Mouse (Mus musculus): ENCODE results near the gene Sh3gl3. TPM values are rescaled to one million over a fixed set of nuclear protein-coding genes. Genes with fewer than 3 reads are reported as not detected.

Sh3gl3 gene
- polyA plus RNA-seq, 1 experiment from 2014 or later: 25.7 TPM

DNA sequence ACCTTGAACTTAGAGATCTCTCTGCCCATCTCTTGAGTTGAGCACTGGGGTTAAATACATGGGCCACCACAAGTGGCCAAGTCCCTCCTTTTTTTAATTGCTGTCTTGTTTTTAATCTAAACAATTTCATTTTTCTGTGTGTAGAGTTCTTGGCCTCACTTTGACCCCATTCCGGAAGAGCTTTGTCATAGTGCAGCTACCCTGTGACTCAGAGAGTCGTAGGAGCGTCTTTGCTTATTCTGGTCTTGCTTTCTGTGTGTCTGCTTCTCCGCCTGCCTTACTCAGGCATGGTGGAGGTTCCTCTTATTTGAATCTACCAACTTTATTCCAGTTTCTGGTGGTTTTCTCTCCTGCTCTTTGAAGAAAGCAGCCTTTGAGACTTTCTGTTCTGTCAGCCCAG is 18.9 kb downstream of the Sh3gl3 start:
- Histone ChIP-seq H3K27ac (no peak overlapping the region), H3K27me3 (no peaks in the 10 kb centered on the region), H3K36me3 (no peaks in the 10 kb centered on the region), H3K9ac (replicated peaks) (no peak overlapping the region), H3K4me3 (replicated peaks) (no peak overlapping the region), H3K4me1 (replicated peaks) (no peaks in the 10 kb centered on the region), H3K4me2 (no peak overlapping the region), H3K9me3 (no peaks in the 10 kb centered on the region)
- no peak for ATAC-seq (ENCODE audit: insufficient number of reproducible peaks, insufficient read depth, low FRiP score, low TSS enrichment, low read depth)
- 84% methylated on average over 4 of the region's 4 CpGs for WGBS

DNA sequence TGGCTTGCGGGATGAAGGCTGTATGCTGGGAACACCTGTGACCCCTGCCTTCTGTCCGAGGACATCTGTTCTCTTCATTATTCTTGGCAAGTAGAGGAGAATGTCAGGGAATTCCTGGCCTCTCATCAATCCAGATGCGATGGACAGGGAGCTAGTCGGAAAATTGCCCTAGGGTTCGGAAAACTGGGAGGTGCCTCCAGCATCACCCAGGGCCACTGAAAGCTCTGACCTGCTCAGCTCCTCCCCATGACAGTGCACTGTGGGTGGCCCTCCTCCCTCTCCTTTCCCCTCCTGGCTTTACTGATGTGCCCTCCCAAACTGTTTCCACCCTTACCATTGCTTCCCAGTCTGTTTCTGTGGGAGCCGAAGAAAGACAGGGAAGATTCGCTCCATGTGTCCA is 29.5 kb downstream of the Sh3gl3 start:
- no peak overlapping the region for H3K4me2 ChIP-seq
- 46% methylated on average over 7 of the region's 7 CpGs for WGBS
- no peak for ATAC-seq (ENCODE audit: insufficient number of reproducible peaks, insufficient read depth, low FRiP score, low TSS enrichment, low read depth)
- H3K9me3 ChIP-seq: no peaks in the 10 kb centered on the region
- H3K36me3 ChIP-seq: no peaks in the 10 kb centered on the region
- no peak overlapping the region for H3K4me3 ChIP-seq (replicated peaks)
- no peak overlapping the region for H3K27ac ChIP-seq
- H3K9ac ChIP-seq (replicated peaks): no peak overlapping the region
- peaks cover 17% of the 10 kb centered on the region for H3K4me1 ChIP-seq (replicated peaks)
- H3K27me3 ChIP-seq: no peaks in the 10 kb centered on the region

DNA sequence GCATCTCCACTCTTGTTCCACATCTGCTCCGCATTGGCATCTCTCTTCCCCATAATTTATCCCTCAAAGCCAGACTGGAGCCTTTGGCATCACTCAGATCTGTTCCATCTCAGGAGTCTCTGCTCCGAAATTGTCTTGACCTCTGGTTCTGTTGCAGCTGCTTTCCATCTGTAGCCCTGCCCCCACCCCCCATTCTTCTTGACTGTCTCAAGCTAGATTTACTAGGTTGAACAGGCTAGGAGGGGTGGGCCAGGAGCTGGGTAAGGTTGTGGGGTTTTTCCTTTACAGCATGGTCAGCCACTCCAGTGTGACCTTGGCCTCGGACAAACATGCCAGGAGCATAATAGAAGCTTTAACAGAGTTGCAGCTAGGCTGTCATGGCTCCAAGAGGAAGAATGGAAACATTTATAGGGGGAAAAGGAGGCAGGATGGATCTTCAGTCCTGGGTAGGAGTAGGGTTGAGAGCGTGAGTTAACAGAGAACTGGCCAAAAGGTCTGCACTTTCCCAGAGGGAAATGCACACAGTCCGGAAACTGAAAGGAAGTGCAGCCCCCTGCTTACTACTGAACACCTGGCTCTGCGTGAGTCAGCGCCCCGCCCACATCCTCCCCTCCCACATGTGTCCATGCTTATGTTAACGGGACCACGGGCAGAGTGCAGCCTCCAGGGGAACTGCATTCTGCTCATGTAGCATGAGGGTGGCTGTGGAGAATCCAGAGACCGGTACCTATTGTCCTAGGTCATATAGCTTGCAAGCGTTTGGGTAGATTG is 30.6 kb downstream of the Sh3gl3 start:
- Histone ChIP-seq H3K4me3 (replicated peaks) (no peak overlapping the region), H3K9ac (replicated peaks) (no peak overlapping the region; the same call in 1 of the 2 replicates), H3K4me2 (peak overlapping the region; percentile 26), H3K4me1 (replicated peaks) (peaks cover 13% of the 10 kb centered on the region), H3K36me3 (no peaks in the 10 kb centered on the region), H3K27me3 (no peaks in the 10 kb centered on the region), H3K27ac (peak overlapping the region; percentile 80; the same call in 1 of the 2 replicates), H3K9me3 (no peaks in the 10 kb centered on the region)
- ATAC-seq (ENCODE audit: insufficient number of reproducible peaks, insufficient read depth, low FRiP score, low TSS enrichment, low read depth): peak; percentile 68
- WGBS: 22% methylated on average over 12 of the region's 12 CpGs

DNA sequence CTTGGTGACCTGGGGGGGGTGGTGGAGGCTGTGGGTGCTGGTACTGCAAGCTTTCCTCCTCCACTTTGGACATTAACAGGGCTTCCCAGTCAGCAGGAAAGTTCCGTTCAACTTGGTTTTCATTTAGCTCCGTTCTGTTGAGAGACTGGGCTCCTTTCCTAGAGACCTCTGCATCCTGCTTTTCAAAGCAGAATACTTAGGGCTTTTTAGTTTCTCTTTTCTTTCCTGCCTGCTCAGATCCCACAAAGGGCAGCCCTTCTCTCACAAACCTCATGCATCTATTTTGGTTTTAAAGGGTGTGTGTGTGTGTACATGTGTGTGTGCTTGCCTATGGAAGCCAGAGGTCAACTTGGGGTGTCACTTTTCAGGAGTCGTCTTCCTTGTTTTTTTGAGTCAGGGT is 31.3 kb downstream of the Sh3gl3 start:
- no peak for ATAC-seq (ENCODE audit: insufficient number of reproducible peaks, insufficient read depth, low FRiP score, low TSS enrichment, low read depth)
- 80% methylated on average over 3 of the region's 3 CpGs for WGBS
- H3K27ac ChIP-seq: peak overlapping the region; percentile 80; the same call in 1 of the 2 replicates

DNA sequence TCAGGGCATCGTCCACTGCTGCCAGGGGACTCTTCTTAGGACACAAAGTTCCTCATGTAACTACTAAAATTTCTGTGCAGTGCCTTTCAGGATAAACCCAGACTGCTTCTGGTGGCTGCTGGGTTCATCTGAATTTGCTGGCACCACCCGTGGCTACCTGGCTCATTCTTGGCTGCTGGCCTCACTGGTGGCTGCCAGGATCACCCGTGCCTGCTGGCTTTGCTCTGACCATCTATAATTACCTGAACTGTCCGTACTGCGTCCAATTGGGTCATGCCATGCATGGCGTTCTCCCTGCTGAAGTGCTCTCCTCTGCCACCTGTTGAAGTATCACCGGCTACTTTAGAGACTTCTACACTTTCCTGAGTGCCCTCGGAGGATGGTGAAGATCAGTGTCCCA is 33.1 kb downstream of the Sh3gl3 start:
- H3K27me3 ChIP-seq: no peaks in the 10 kb centered on the region
- no peak overlapping the region for H3K27ac ChIP-seq
- H3K4me3 ChIP-seq (replicated peaks): no peak overlapping the region
- H3K9me3 ChIP-seq: no peaks in the 10 kb centered on the region
- no peak overlapping the region for H3K9ac ChIP-seq (replicated peaks)
- peaks cover 13% of the 10 kb centered on the region for H3K4me1 ChIP-seq (replicated peaks)
- no peaks in the 10 kb centered on the region for H3K36me3 ChIP-seq
- no peak overlapping the region for H3K4me2 ChIP-seq
- 90% methylated on average over 8 of the region's 8 CpGs for WGBS
- no peak for ATAC-seq (ENCODE audit: insufficient number of reproducible peaks, insufficient read depth, low FRiP score, low TSS enrichment, low read depth)

More for the DNA sequence above, 31.3 kb downstream of the Sh3gl3 start:
- Histone ChIP-seq H3K4me1 (replicated peaks) (peaks cover 13% of the 10 kb centered on the region), H3K4me2 (no peak overlapping the region), H3K36me3 (no peaks in the 10 kb centered on the region), H3K9me3 (no peaks in the 10 kb centered on the region), H3K9ac (replicated peaks) (no peak overlapping the region), H3K27me3 (no peaks in the 10 kb centered on the region), H3K4me3 (replicated peaks) (no peak overlapping the region)

DNA sequence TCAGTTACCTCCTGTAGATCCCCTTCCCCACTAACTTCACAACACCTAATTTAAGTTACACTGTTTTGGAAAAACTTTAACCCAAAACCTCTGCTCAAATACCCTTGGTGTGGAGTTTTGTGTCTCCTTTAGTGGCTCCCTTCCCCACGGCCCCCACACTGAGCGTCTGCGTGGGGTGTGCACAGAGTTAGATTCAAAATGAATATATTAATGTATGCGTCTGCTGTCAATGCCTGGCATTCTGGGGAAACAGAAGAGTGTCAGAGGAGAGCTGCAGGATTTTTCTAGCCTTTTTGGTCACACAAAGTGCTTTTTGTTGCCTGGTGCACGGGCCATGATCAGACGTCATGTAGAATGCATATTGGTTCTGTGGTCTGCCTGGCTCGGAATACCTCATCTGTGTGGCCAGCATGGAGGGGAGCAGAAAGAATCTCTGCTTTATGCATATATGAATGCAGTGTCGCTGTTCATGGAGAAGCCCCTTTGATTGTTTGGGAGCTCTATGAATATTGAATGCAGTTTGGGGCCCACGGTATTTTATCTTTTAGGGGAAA is 47.8 kb downstream of the Sh3gl3 start:
- WGBS: 84% methylated on average over 9 of the region's 9 CpGs

DNA sequence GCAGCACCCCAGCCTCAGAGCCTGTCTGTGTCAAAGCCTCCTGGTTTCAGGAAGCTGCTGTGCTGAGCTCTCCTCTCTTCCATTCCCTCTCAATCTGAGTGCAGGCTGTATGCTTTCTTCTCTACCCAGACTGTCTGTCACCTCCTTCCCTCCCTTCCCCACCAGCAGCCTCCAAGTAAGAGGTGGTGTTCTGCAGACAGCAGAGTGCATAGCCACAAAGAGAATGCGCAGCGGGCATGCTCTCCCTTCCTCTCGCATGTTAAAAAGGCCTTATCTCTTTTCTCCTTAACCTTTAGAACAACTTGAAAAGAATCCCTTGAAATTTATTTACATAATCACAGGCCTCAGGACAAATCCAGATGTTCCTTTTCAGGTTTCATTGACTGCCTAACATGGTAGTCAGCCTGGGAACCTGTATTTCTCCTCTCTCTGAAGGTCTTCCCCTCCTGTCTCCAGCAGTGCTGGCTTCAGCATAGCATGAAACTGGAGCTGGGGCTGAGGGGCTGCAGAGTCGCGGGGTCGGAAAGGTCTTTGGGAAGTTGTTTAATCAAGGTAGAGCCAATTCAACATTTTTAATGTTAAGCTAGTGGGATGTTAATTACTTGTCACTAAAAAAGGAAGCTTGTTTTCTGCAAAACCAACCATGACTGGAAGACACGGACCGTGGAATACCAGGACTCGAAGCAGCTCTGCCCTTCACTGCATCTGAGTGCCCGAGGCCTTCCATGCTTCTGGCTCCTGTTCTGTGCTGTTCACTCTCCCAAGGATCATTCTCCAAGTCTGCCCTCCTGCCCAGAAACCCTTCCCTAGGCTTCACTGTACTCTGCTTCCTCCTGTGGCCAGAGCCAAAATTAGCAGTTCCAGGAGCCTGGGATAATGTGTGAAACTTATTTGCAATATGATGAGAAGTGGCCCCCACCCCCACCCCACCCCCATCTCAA is 50.5 kb downstream of the Sh3gl3 start:
- Histone ChIP-seq H3K36me3 (no peaks in the 10 kb centered on the region), H3K4me1 (replicated peaks) (no peaks in the 10 kb centered on the region), H3K4me3 (replicated peaks) (no peak overlapping the region), H3K27me3 (no peaks in the 10 kb centered on the region), H3K4me2 (no peak overlapping the region), H3K9ac (replicated peaks) (no peak overlapping the region), H3K27ac (no peak overlapping the region), H3K9me3 (no peaks in the 10 kb centered on the region)
- WGBS: 34% methylated on average over 10 of the region's 10 CpGs
- no peak for ATAC-seq (ENCODE audit: insufficient number of reproducible peaks, insufficient read depth, low FRiP score, low TSS enrichment, low read depth)

More for the DNA sequence above, 47.8 kb downstream of the Sh3gl3 start:
- Histone ChIP-seq H3K4me2 (no peak overlapping the region), H3K9ac (replicated peaks) (no peak overlapping the region), H3K36me3 (no peaks in the 10 kb centered on the region), H3K27me3 (no peaks in the 10 kb centered on the region), H3K4me1 (replicated peaks) (no peaks in the 10 kb centered on the region), H3K4me3 (replicated peaks) (no peak overlapping the region), H3K27ac (peak overlapping the region; percentile 25; the same call in 1 of the 2 replicates), H3K9me3 (no peaks in the 10 kb centered on the region)
- no peak for ATAC-seq (ENCODE audit: insufficient number of reproducible peaks, insufficient read depth, low FRiP score, low TSS enrichment, low read depth)

DNA sequence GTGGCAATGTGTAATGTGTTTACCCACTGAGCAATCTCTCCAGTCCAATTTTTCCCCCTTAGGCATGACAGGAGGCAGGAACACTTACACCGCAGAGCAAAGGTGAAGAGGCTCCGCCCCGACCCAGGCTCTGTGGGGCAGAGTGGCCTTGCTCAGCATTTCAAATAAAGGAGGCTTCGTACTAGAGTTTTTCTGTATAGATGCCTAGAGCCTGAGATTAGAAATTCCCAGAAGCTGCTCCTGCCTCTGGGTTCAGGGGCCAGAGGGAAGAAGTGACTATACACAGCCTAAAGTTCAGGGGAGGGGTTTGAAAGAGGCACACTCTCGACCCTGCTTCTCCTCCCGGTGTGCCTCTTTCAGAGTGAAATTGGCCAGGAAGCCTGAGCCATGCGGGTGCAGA is 59.6 kb downstream of the Sh3gl3 start:
- Histone ChIP-seq H3K27ac (no peak overlapping the region), H3K4me1 (replicated peaks) (peaks cover 23% of the 10 kb centered on the region), H3K36me3 (no peaks in the 10 kb centered on the region), H3K4me2 (no peak overlapping the region), H3K4me3 (replicated peaks) (no peak overlapping the region), H3K9me3 (no peaks in the 10 kb centered on the region), H3K27me3 (no peaks in the 10 kb centered on the region), H3K9ac (replicated peaks) (no peak overlapping the region)
- no peak for ATAC-seq (ENCODE audit: insufficient number of reproducible peaks, insufficient read depth, low FRiP score, low TSS enrichment, low read depth)
- WGBS: 50% methylated on average over 7 of the region's 7 CpGs

DNA sequence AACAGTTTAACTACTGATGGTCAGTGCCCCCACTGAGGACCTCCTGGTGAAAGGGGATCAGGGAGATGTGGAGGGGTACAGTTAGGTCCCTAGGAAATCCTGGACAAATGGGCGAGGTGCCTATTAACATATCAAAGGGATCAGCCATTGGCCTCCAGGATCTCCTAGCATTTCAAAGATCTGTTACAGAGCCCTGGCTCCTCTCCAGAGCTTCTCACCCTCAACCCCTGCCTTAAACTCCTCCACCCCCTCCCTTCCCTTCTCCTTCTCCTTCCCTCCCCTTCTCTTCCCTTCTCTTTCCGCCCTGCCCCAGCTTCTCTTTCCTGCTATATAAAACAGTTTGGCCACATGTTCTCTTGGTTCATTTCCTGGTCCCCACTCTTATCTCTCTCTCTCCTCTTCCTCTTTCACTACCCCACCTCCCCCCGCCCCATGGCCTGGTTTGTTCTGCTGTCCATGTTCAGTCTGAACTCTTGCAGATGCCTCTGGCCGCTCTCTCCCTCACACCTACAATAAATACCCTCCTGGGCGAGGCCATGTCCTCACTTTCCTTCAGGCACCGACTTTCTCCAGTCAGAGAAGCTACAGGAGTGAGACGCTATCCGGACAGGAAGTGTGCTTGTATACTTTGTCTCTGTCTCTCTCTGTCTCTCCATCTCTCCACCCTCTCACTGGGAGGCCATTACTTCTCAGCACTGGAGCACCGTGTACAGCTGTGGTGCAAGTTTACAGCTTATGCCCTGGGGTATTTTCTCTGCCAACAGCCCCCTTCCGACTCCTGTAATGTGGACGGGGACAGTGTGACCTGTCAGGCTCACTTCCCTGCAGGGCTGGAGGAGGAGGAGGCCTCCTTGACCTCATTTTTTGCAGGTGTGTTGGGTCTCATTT is 60.6 kb downstream of the Sh3gl3 start:
- no peak overlapping the region for H3K27ac ChIP-seq
- no peak overlapping the region for H3K4me3 ChIP-seq (replicated peaks)
- peaks cover 23% of the 10 kb centered on the region for H3K4me1 ChIP-seq (replicated peaks)
- H3K4me2 ChIP-seq: no peak overlapping the region
- WGBS: 32% methylated on average over 11 of the region's 11 CpGs
- no peaks in the 10 kb centered on the region for H3K27me3 ChIP-seq
- H3K9ac ChIP-seq (replicated peaks): no peak overlapping the region
- H3K36me3 ChIP-seq: no peaks in the 10 kb centered on the region
- no peak for ATAC-seq (ENCODE audit: insufficient number of reproducible peaks, insufficient read depth, low FRiP score, low TSS enrichment, low read depth)
- no peaks in the 10 kb centered on the region for H3K9me3 ChIP-seq

DNA sequence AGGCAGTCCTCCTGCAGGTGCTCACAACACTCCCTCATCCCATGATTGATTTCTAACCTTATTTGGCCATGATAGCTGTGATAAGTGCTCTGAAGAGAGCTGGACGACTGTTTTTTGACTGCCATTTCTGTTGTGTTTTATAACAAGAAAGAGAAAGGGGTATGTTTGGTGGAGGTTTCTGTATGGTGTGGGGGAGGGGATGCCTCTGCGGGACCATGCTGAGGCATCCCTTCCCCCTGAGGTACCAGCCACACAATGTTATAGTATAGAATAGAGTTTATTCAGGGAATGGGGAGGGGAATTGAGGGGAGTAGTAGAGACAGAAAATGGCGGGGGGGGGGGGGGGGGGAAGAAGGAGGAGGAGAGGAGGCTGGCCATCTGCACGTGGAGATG is 61.3 kb downstream of the Sh3gl3 start:
- no peak for ATAC-seq (ENCODE audit: insufficient number of reproducible peaks, insufficient read depth, low FRiP score, low TSS enrichment, low read depth)
- Histone ChIP-seq H3K4me1 (replicated peaks) (peaks cover 23% of the 10 kb centered on the region), H3K9ac (replicated peaks) (no peak overlapping the region), H3K9me3 (no peaks in the 10 kb centered on the region), H3K36me3 (no peaks in the 10 kb centered on the region), H3K27me3 (no peaks in the 10 kb centered on the region), H3K4me3 (replicated peaks) (no peak overlapping the region), H3K27ac (no peak overlapping the region), H3K4me2 (no peak overlapping the region)
- 18% methylated on average over 3 of the region's 4 CpGs for WGBS

Measured in limb, embryonic 12.5 days (tissue).